In genomic region chr19:42612654-42613053, GRCm38 (mm10) we compare ENCODE assay signal across 9 mouse cellular contexts. TPM values are rescaled to one million over a fixed set of nuclear protein-coding genes. Genes with fewer than 3 reads are reported as not detected.
A peak's percentile ranks its signal among the peaks of the same experiment; 100 is the strongest.
DNase-seq lines count a peak whose midpoint lies in the region; ATAC-seq and TF ChIP-seq lines count a peak whose summit lies in the region.
"Had no signal": no experiment of that assay in that cellular context is flagged by ENCODE, and none has a peak within 500 bp of the region (broad histone marks: within the 10 kb centered on the region; RNA-seq: fewer than 3 reads in every experiment).

Gene Loxl4, minus strand, starts transcription at chr19:42612813.

- H3K4me3 ChIP-seq in E14TG2a.4 (replicated peaks; ENCODE audit: low read length): peak within 1 kb of the TSS; percentile 73
- peak within 1 kb of the TSS; percentile 26 for H3K4me3 ChIP-seq in forebrain, postnatal 0 days (ENCODE audit: low read depth, low read length)
- H3K4me3 ChIP-seq in hindbrain, embryonic 11.5 days (ENCODE audit: low read depth, low read length): peak within 1 kb of the TSS; percentile 35
- peak within 1 kb of the TSS; percentile 44 for H3K4me3 ChIP-seq in limb, embryonic 13.5 days
- H3K4me3 ChIP-seq in midbrain, embryonic 14.5 days (replicated peaks; ENCODE audit: low read depth, low read length): peak within 1 kb of the TSS; percentile 15; the same call in 1 of the 2 replicates
- H3K4me3 ChIP-seq: erythroblast, embryonic 14.5 days had no signal

- H3K27ac ChIP-seq in forebrain, postnatal 0 days (ENCODE audit: low read depth, low read length): no peak within 1 kb of the TSS
- no peak within 1 kb of the TSS for H3K27ac ChIP-seq in hindbrain, embryonic 11.5 days (ENCODE audit: low read depth, low read length)
- H3K27ac ChIP-seq in limb, embryonic 13.5 days: no peak within 1 kb of the TSS
- no peak within 1 kb of the TSS for H3K27ac ChIP-seq in midbrain, embryonic 14.5 days (replicated peaks; ENCODE audit: low read depth, low read length)

- H3K9me3 ChIP-seq in E14TG2a.4 (ENCODE audit: low read length): 0 out of 2 replicates have a peak, but pooled peaks cover 4% of the 10 kb centered on the region
- H3K9me3 ChIP-seq in forebrain, postnatal 0 days (ENCODE audit: low read length): no peaks in the 10 kb centered on the region
- H3K9me3 ChIP-seq in hindbrain, embryonic 11.5 days (ENCODE audit: control insufficient read depth, low read length): no peaks in the 10 kb centered on the region
- H3K9me3 ChIP-seq in limb, embryonic 13.5 days: no peaks in the 10 kb centered on the region
- no peaks in the 10 kb centered on the region for H3K9me3 ChIP-seq in midbrain, embryonic 14.5 days (ENCODE audit: control insufficient read depth, low read length)

- ATAC-seq in forebrain, postnatal 0 days: no peak
- ATAC-seq in hindbrain, embryonic 11.5 days (ENCODE audit: low FRiP score): no peak
- 0 out of 2 replicates have a peak, but pooled peaks have one; percentile 19 for ATAC-seq in limb, embryonic 13.5 days (ENCODE audit: low FRiP score, low read depth)
- no peak for ATAC-seq in midbrain, embryonic 14.5 days (ENCODE audit: low FRiP score, low TSS enrichment)

- 2% methylated on average over 37 of the region's 37 CpGs for whole genome bisulfite sequencing in forebrain, postnatal 0 days
- 2% methylated on average over 33 of the region's 37 CpGs for WGBS in hindbrain, embryonic 11.5 days
- 0% methylated on average over 36 of the region's 37 CpGs for WGBS in limb, embryonic 13.5 days
- under 1% methylated on average over 37 of the region's 37 CpGs for WGBS in midbrain, embryonic 14.5 days

- peak; percentile 69 to 76 for DNase-seq in adrenal gland, adult 18-20 months (ENCODE audit: low spot score in 2 of 2)
- DNase-seq in forebrain, postnatal 0 days: no peak
- peak; percentile 28 for DNase-seq in hindbrain, embryonic 11.5 days (ENCODE audit: low spot score)
- DNase-seq in midbrain, embryonic 14.5 days: peak; percentile 42
- DNase-seq in frontal cortex, postnatal 10 days (ENCODE audit: low spot score in 2 of 2): no peak
- DNase-seq in layer of hippocampus, postnatal 14 days (ENCODE audit: low spot score in 2 of 2): no peak

- no peak for TF ChIP-seq CTCF in E14TG2a.4 (conservative IDR thresholded peaks at IDR 0.05; ENCODE audit: low read length)
- no peak for TF ChIP-seq CTCF in forebrain, postnatal 0 days (IDR thresholded peaks at IDR 0.05; ENCODE audit: low read depth)

- H3K9ac ChIP-seq in forebrain, postnatal 0 days: peak within 1 kb of the TSS; percentile 28; the same call in 1 of the 2 replicates
- no peak within 1 kb of the TSS for H3K9ac ChIP-seq in hindbrain, embryonic 11.5 days (ENCODE audit: low read depth, low read length)
- H3K9ac ChIP-seq in limb, embryonic 13.5 days: peak within 1 kb of the TSS; percentile 54
- H3K9ac ChIP-seq in midbrain, embryonic 14.5 days (replicated peaks; ENCODE audit: low read length): no peak within 1 kb of the TSS

- H3K27me3 ChIP-seq in E14TG2a.4 (ENCODE audit: insufficient read depth, low read length): peaks cover 57% of the 10 kb centered on the region
- no peaks in the 10 kb centered on the region for H3K27me3 ChIP-seq in forebrain, postnatal 0 days (ENCODE audit: insufficient read depth, low read length)
- peaks cover 7% of the 10 kb centered on the region; the same call in 1 of the 2 replicates for H3K27me3 ChIP-seq in hindbrain, embryonic 11.5 days (ENCODE audit: control insufficient read depth, insufficient read depth, low read length)
- peaks cover 31% of the 10 kb centered on the region for H3K27me3 ChIP-seq in limb, embryonic 13.5 days
- H3K27me3 ChIP-seq in midbrain, embryonic 14.5 days (ENCODE audit: control insufficient read depth, insufficient read depth, low read length): peaks cover 14% of the 10 kb centered on the region; the same call in 1 of the 2 replicates

- H3K4me1 ChIP-seq in E14TG2a.4 (replicated peaks; ENCODE audit: low read depth, low read length): peaks cover 20% of the 10 kb centered on the region
- H3K4me1 ChIP-seq in forebrain, postnatal 0 days (ENCODE audit: insufficient read depth): no peaks in the 10 kb centered on the region
- 0 out of 2 replicates have a peak, but pooled peaks cover 3% of the 10 kb centered on the region for H3K4me1 ChIP-seq in hindbrain, embryonic 11.5 days (replicated peaks; ENCODE audit: control insufficient read depth, insufficient read depth, low read length)
- H3K4me1 ChIP-seq in limb, embryonic 13.5 days: peaks cover 17% of the 10 kb centered on the region
- H3K4me1 ChIP-seq in midbrain, embryonic 14.5 days (ENCODE audit: control insufficient read depth, insufficient read depth, low read length): no peaks in the 10 kb centered on the region

- peak within 1 kb of the TSS; percentile 56 for H3K4me2 ChIP-seq in forebrain, postnatal 0 days (ENCODE audit: low read depth)
- peak within 1 kb of the TSS; percentile 63 for H3K4me2 ChIP-seq in hindbrain, embryonic 11.5 days (replicated peaks; ENCODE audit: low read depth, low read length)
- H3K4me2 ChIP-seq in limb, embryonic 13.5 days (replicated peaks): peak within 1 kb of the TSS; percentile 75
- peak within 1 kb of the TSS; percentile 50 for H3K4me2 ChIP-seq in midbrain, embryonic 14.5 days (ENCODE audit: low read length)

- H3K36me3 ChIP-seq in E14TG2a.4 (ENCODE audit: insufficient read depth, low read length): no peaks in the 10 kb centered on the region
- H3K36me3 ChIP-seq in forebrain, postnatal 0 days (ENCODE audit: insufficient read depth): no peaks in the 10 kb centered on the region
- H3K36me3 ChIP-seq in hindbrain, embryonic 11.5 days (ENCODE audit: control insufficient read depth, insufficient read depth, low read length): no peaks in the 10 kb centered on the region
- H3K36me3 ChIP-seq in limb, embryonic 13.5 days: no peaks in the 10 kb centered on the region
- H3K36me3 ChIP-seq in midbrain, embryonic 14.5 days (ENCODE audit: control insufficient read depth, insufficient read depth, low read length): no peaks in the 10 kb centered on the region

RNA-seq across cellular contexts. Expression of gene Loxl4, which starts in this region (rescaled TPM):
- total RNA-seq in adrenal gland, adult 18-20 months (2021): 10 to 100 TPM in 1 of 2 experiments, 1 to 10 TPM in 1; 2.0 to 11.5 TPM
- 0.46 and 1.5 TPM in 2 replicates for total RNA-seq in forebrain, postnatal 0 days (2014; rRNA removed)
- 0.15 TPM in 1 of 2 replicates, not detected in the other for polyA plus RNA-seq in forebrain, postnatal 0 days (2015; fragmentation: Nextera tagmentation; extraction: Ambion mirVana)
- polyA plus RNA-seq in hindbrain, embryonic 11.5 days (2014; fragmentation: Nextera tagmentation; extraction: Ambion mirVana): 0.20 and 0.37 TPM in 2 replicates
- 0.72 and 0.81 TPM in 2 replicates for polyA plus RNA-seq in limb, embryonic 13.5 days (2015; fragmentation: Nextera tagmentation; extraction: Ambion mirVana)
- 0.18 and 0.20 TPM in 2 replicates for polyA plus RNA-seq in midbrain, embryonic 14.5 days (2014; fragmentation: Nextera tagmentation; extraction: Ambion mirVana)
- under 1 TPM in 1 of 2 experiments, not detected in 1; 0.32 TPM for total RNA-seq in layer of hippocampus, postnatal 14 days (2021)
- polyA plus RNA-seq: erythroblast, embryonic 14.5 days had no signal

Comparison
In these comparisons a context has a peak if more than half of its experiments do, and no peak if none do; other contexts are left out.
1. Peak in DNase-seq, H3K4me3 ChIP-seq and H3K4me2 ChIP-seq in hindbrain, embryonic 11.5 days; RNA of the gene not detected or under 1 TPM.
2. Peak in ATAC-seq, H3K4me3 ChIP-seq, H3K9ac ChIP-seq and H3K4me2 ChIP-seq in limb, embryonic 13.5 days; RNA of the gene not detected or under 1 TPM.
3. Peak in DNase-seq, H3K4me3 ChIP-seq and H3K4me2 ChIP-seq in midbrain, embryonic 14.5 days; RNA of the gene not detected or under 1 TPM.
4. H3K4me3 ChIP-seq: peak in every context shown above with its lines; median percentile 73 in E14TG2a.4; 44 in limb, embryonic 13.5 days; 35 in hindbrain, embryonic 11.5 days; 26 in forebrain, postnatal 0 days; 15 in midbrain, embryonic 14.5 days.
5. DNase-seq: peak in adrenal gland, adult 18-20 months (2 of 2); none in forebrain, postnatal 0 days (single experiment), frontal cortex, postnatal 10 days (0 of 2) and layer of hippocampus, postnatal 14 days (0 of 2).
6. Peak in every context shown above with its lines, with median percentiles within 50 percentile points of each other: H3K4me2 ChIP-seq.